Mouse (Mus musculus) liver, embryonic 16.5 days (tissue): ENCODE results near the gene Cir1. TPM values are rescaled to one million over a fixed set of nuclear protein-coding genes. Genes with fewer than 3 reads are reported as not detected.

ENCODE experiments used
- ATAC-seq: fragments of 200-750 bp; cut with Nextera tagmentation; 2 replicates; pipeline ENCODE4 v1.8.0; 2017; ENCODE audit warnings: low read depth, mild to moderate bottlenecking, moderate number of reproducible peaks, moderate library complexity
- H3K27ac ChIP-seq: fragments of 300-500 bp; sonication (generic); 2 replicates; pipeline ENCODE4 v1.5.1; 2014; ENCODE audit warnings: mild to moderate bottlenecking, low read length
- H3K27me3 ChIP-seq: fragments of 300-500 bp; sonication (generic); 2 replicates; pipeline ENCODE4 v1.6.1; 2014; ENCODE audit warnings: low read depth, low read length, mixed read lengths; ENCODE audit not compliant: control insufficient read depth, insufficient read depth
- H3K36me3 ChIP-seq: fragments of 300-500 bp; sonication (generic); 2 replicates; pipeline ENCODE4 v1.6.1; 2014; ENCODE audit warnings: mild to moderate bottlenecking; ENCODE audit not compliant: control insufficient read depth, insufficient read depth
- H3K4me1 ChIP-seq: fragments of 300-500 bp; sonication (generic); 2 replicates; pipeline ENCODE4 v1.6.1; 2014; ENCODE audit warnings: low read depth, low read length, mixed read lengths; ENCODE audit not compliant: control insufficient read depth
- H3K4me2 ChIP-seq: fragments of 300-500 bp; sonication (generic); 2 replicates; pipeline ENCODE4 v1.6.1; 2014; ENCODE audit warnings: low read depth, low read length, mixed read lengths
- H3K4me3 ChIP-seq: fragments of 300-500 bp; sonication (generic); 2 replicates; pipeline ENCODE4 v1.5.1; 2014; ENCODE audit warnings: low read depth, mild to moderate bottlenecking, low read length
- H3K9ac ChIP-seq: fragments of 300-500 bp; sonication (generic); 2 replicates; pipeline ENCODE4 v1.6.1; 2014; ENCODE audit warnings: low read depth, low read length
- H3K9me3 ChIP-seq: fragments of 300-500 bp; sonication (generic); replicated peaks from 2 replicates; pipeline ENCODE4 v1.6.1; 2016; ENCODE audit warnings: low read length; ENCODE audit not compliant: control insufficient read depth
- WGBS: fragments of 180-500 bp; shearing (Covaris S2); extraction: QIAGEN DNeasy Blood & Tissue Kit; methylation state at CpG from one replicate; pipeline ENCODE4 v1.1.7; 2014; ENCODE audit not compliant: insufficient replicate concordance; 5-methylcytosine and 5-hydroxymethylcytosine counted together
- polyA plus RNA-seq: library from polyadenylated mRNA; unstranded; fragments of >200 nt; fragmentation: Nextera tagmentation; extraction: Ambion mirVana; gene quantifications from 2 replicates; pipeline ENCODE4 v1.2.1, GENCODE M21; 2015

The Cir1 gene
- polyA plus RNA-seq, 1 experiment from 2014 or later = 20.3 TPM

- H3K4me1 ChIP-seq = peaks cover 6% of the 10 kb centered on the region
- ATAC-seq = no peak
- H3K36me3 ChIP-seq = peaks cover 19% of the 10 kb centered on the region; the same call in 1 of the 2 replicates
- WGBS = 83% methylated on average over 4 of the region's 4 CpGs
- no peak overlapping the region for H3K9ac ChIP-seq
- no peak overlapping the region for H3K27ac ChIP-seq
- no peak overlapping the region for H3K4me2 ChIP-seq
- no peaks in the 10 kb centered on the region for H3K27me3 ChIP-seq
- no peak overlapping the region for H3K4me3 ChIP-seq
- H3K9me3 ChIP-seq = no peaks in the 10 kb centered on the region
Measured at GRCm38 (mm10) chr2:73291130-73291529, 21.4 kb downstream of the Cir1 start.

- no peak overlapping the region for H3K4me2 ChIP-seq
- ATAC-seq = no peak
- peaks cover 3% of the 10 kb centered on the region; the same call in 1 of the 2 replicates for H3K4me1 ChIP-seq
- H3K9me3 ChIP-seq = no peaks in the 10 kb centered on the region
- H3K4me3 ChIP-seq = no peak overlapping the region
- WGBS = 10% methylated on average over 2 of the region's 2 CpGs
- no peak overlapping the region for H3K27ac ChIP-seq
- no peak overlapping the region for H3K9ac ChIP-seq
- H3K27me3 ChIP-seq = peaks cover 16% of the 10 kb centered on the region
- H3K36me3 ChIP-seq = peaks cover 10% of the 10 kb centered on the region
Measured at GRCm38 (mm10) chr2:73285630-73286029, 26.9 kb downstream of the Cir1 start.

DNA sequence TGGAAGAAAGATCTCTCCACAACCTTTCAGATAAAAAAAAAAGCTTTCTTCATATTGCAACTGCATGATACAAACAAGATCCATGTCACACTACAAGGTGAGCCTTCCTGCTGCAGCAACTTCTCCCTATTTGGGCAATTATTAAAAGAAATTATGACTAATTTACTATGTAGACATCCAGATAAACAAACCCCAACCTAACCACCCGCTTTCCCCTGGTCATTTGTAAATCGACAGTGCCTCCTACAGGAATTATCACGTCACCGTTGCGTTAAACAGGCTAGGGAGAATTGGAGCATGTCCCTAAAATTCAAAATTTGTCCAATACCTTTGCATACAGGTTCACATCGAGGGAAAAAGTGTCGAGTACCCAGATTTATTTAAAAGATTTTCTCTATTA, 30.8 kb downstream of the Cir1 start:
- ATAC-seq = no peak
- WGBS = 17% methylated on average over 7 of the region's 7 CpGs
- Histone ChIP-seq H3K9me3 (no peaks in the 10 kb centered on the region), H3K4me3 (no peak overlapping the region), H3K4me1 (peaks cover 22% of the 10 kb centered on the region), H3K27ac (no peak overlapping the region), H3K27me3 (peaks cover 54% of the 10 kb centered on the region), H3K9ac (no peak overlapping the region), H3K36me3 (peaks cover 7% of the 10 kb centered on the region), H3K4me2 (0 out of 2 replicates have a peak overlapping the region, but pooled peaks have one; percentile 2)

GRCm38 (mm10) chr2:73281048-73281661, 31.3 kb downstream of the Cir1 start:
- Histone ChIP-seq H3K27ac (no peak overlapping the region), H3K27me3 (peaks cover 59% of the 10 kb centered on the region), H3K4me1 (peaks cover 22% of the 10 kb centered on the region), H3K4me2 (0 out of 2 replicates have a peak overlapping the region, but pooled peaks have one; percentile 6), H3K9ac (no peak overlapping the region), H3K9me3 (no peaks in the 10 kb centered on the region), H3K4me3 (peak overlapping the region; percentile 10; the same call in 1 of the 2 replicates), H3K36me3 (peaks cover 4% of the 10 kb centered on the region)
- WGBS = 12% methylated on average over 22 of the region's 22 CpGs
- ATAC-seq = no peak

DNA sequence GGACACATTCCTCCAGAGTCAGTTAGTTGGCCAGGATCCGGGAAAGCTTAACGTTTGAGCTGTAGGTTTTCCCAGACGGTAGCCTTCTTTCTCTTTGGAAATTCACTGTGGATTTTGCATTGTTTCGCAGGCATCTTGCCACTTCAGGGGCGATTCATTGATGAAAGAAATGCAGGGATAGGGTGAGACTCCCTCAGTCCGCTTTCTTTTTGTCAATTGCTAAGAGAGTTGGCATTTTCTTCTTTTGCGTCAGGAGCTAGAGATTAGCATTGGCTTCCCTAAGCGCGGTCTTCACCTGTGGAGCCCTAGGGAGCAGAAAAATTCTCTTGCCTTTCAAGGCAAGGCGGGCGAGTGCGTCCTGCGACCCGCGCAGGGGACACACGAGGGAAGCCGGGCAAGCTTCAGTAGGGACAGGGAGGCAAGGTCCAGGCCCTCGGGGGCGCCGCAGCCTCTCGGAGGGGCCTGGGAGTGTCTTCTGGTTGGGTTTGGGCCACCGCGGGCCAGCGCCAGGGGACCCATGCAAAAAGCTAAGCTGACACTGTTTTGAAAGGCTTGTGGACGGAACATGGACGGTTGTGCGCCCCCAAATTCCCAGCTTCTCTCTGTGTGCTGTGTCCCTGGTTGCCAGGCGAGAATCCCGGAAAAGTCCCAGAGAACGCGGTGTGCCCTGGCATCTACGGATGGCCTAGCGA, 32.0 kb downstream of the Cir1 start:
- Histone ChIP-seq H3K36me3 (peaks cover 4% of the 10 kb centered on the region), H3K4me3 (peak overlapping the region; percentile 10), H3K27me3 (peaks cover 65% of the 10 kb centered on the region), H3K27ac (no peak overlapping the region), H3K9me3 (no peaks in the 10 kb centered on the region), H3K4me1 (peaks cover 22% of the 10 kb centered on the region), H3K4me2 (peak overlapping the region; percentile 6; the same call in 1 of the 2 replicates), H3K9ac (no peak overlapping the region)
- no peak for ATAC-seq
- 3% methylated on average over 33 of the region's 33 CpGs for whole genome bisulfite sequencing

GRCm38 (mm10) chr2:73279271-73280038, 33.0 kb downstream of the Cir1 start:
- Histone ChIP-seq H3K4me1 (peaks cover 23% of the 10 kb centered on the region), H3K27ac (no peak overlapping the region), H3K36me3 (no peaks in the 10 kb centered on the region), H3K27me3 (peaks cover 70% of the 10 kb centered on the region), H3K9me3 (no peaks in the 10 kb centered on the region), H3K9ac (no peak overlapping the region), H3K4me2 (peak overlapping the region; percentile 32), H3K4me3 (peak overlapping the region; percentile 24; the same call in 1 of the 2 replicates)
- ATAC-seq = no peak
- WGBS = 3% methylated on average over 31 of the region's 31 CpGs

DNA sequence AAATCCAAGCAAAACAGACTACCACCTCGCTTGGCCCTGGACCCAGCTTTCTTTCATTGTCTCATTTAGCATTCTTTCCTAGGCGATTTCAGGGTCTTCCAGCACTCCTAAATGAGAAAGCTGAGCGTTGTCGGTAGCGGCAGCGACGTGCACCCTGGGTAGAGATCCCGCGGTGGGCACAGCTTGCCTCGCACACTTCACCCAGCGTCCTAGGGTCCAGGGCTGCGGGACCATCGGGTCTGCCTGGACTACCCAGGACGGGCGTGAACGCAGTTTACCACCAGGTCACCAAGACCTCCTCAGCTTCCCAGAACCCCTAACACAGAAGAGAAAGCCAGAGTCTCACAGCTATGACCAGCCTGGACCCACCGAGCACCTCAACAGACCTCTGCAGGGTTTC, 33.6 kb downstream of the Cir1 start:
- 2% methylated on average over 17 of the region's 17 CpGs for WGBS
- no peaks in the 10 kb centered on the region for H3K36me3 ChIP-seq
- H3K27me3 ChIP-seq = peaks cover 76% of the 10 kb centered on the region
- H3K4me3 ChIP-seq = peak overlapping the region; percentile 24; the same call in 1 of the 2 replicates
- ATAC-seq = 0 out of 2 replicates have a peak, but pooled peaks have one; percentile 5
- no peak overlapping the region for H3K9ac ChIP-seq
- H3K4me2 ChIP-seq = peak overlapping the region; percentile 32
- H3K9me3 ChIP-seq = no peaks in the 10 kb centered on the region
- peaks cover 28% of the 10 kb centered on the region for H3K4me1 ChIP-seq
- H3K27ac ChIP-seq = no peak overlapping the region

- 2% methylated on average over 20 of the region's 20 CpGs for WGBS
- no peaks in the 10 kb centered on the region for H3K36me3 ChIP-seq
Measured at GRCm38 (mm10) chr2:73278131-73278854, 34.2 kb downstream of the Cir1 start.

More at GRCm38 (mm10) chr2:73278131-73278854, 34.2 kb downstream of the Cir1 start:
- Histone ChIP-seq H3K4me3 (peak overlapping the region; percentile 24; the same call in 1 of the 2 replicates), H3K9me3 (no peaks in the 10 kb centered on the region), H3K27me3 (peaks cover 82% of the 10 kb centered on the region), H3K9ac (no peak overlapping the region), H3K27ac (no peak overlapping the region), H3K4me1 (peaks cover 34% of the 10 kb centered on the region), H3K4me2 (peak overlapping the region; percentile 32; the same call in 1 of the 2 replicates)
- no peak for ATAC-seq
